Mouse (Mus musculus) cerebellum, adult 2 months (tissue): Measurements from ENCODE around the gene Otogl.

Experiments
- CTCF ChIP-seq: fragments of 200-500 bp; IDR thresholded peaks from 2 replicates; pipeline ENCODE4 v1.5.1; 2011; ENCODE audit warnings: low read depth, mild to moderate bottlenecking, control low read depth, low read length, moderate library complexity, borderline replicate concordance; ENCODE audit not compliant: insufficient read depth
- POLR2A ChIP-seq: fragments of 200-500 bp; IDR thresholded peaks from 2 replicates; pipeline ENCODE4 v1.6.1; 2011; ENCODE audit warnings: low read length, control low read depth, borderline replicate concordance; ENCODE audit not compliant: insufficient read depth

- TF ChIP-seq POLR2A (no peak), CTCF (no peak)
Measured at GRCm38 (mm10) chr10:107737743-107738142, 174.2 kb downstream of the Otogl start.
